Mouse (Mus musculus) CH12.LX (cell line): ENCODE data around the gene Jtb.
A peak's percentile ranks its signal among the peaks of the same experiment; 100 is the strongest.

Source experiments
- CTCF ChIP-seq, 2 experiments: IDR thresholded peaks in 1 of 2; conservative IDR thresholded peaks in 1 of 2; 2 replicates each; pipeline ENCODE4 v1.5.1; 2011 to 2012; ENCODE audit warnings: low read depth in 2 of 2, low read length in 2 of 2, improper control_type of control experiment in 1 of 2, inconsistent platforms in 1 of 2, mild to moderate bottlenecking in 1 of 2, moderate library complexity in 1 of 2
- ELF1 ChIP-seq: IDR thresholded peaks from 2 replicates; pipeline ENCODE4 v1.6.1; 2014; ENCODE audit warnings: low read depth, mild to moderate bottlenecking, inconsistent platforms, low read length, improper control_type of control experiment
- ETS1 ChIP-seq: conservative IDR thresholded peaks from 2 replicates; pipeline ENCODE4 v1.6.1; 2012; ENCODE audit warnings: low read depth, mild to moderate bottlenecking, inconsistent platforms, low read length, improper control_type of control experiment, moderate library complexity

- TF ChIP-seq ELF1 (peak; percentile 42), ETS1 (0 out of 2 replicates have a peak, but pooled peaks have one; percentile 13), CTCF (conservative IDR thresholded peaks at IDR 0.05 in 1 of 2, IDR thresholded peaks at IDR 0.05 in 1 of 2; ENCODE audit: low read depth in 2 of 2, low read length in 2 of 2) (peak in 1 of 2 experiments; percentile 19; a peak in 1 of 4 replicates)
Measured at GRCm38 (mm10) chr3:90254419-90255193, 23.2 kb downstream of the Jtb start.
